Mouse (Mus musculus) ovary, postnatal 36 days (tissue): ENCODE data around the gene Ptprr.

Experiments used
- DNase-seq: peaks from one replicate; pipeline ENCODE4 v3.0.0; 2022; ENCODE audit warnings: low spot score, mixed read lengths

The Ptprr gene

GRCm38 (mm10) chr10:116115881-116116677 lies 98.1 kb downstream of the Ptprr start:
- no peak for DNase-seq

GRCm38 (mm10) chr10:116117060-116117459 lies 99.0 kb downstream of the Ptprr start:
- no peak for DNase-seq

- DNase-seq, result no peak
Observed at GRCm38 (mm10) chr10:116121463-116121862, 103.5 kb downstream of the Ptprr start.

GRCm38 (mm10) chr10:116123808-116124207 lies 105.8 kb downstream of the Ptprr start:
- no peak for DNase-seq

GRCm38 (mm10) chr10:116125364-116125763 lies 107.4 kb downstream of the Ptprr start:
- DNase-seq, result no peak

- DNase-seq, result no peak
Observed at GRCm38 (mm10) chr10:116130401-116130800, 112.4 kb downstream of the Ptprr start.

GRCm38 (mm10) chr10:116131223-116131622 lies 113.2 kb downstream of the Ptprr start:
- no peak for DNase-seq

- no peak for DNase-seq
Observed at GRCm38 (mm10) chr10:116132233-116132632, 114.2 kb downstream of the Ptprr start.

GRCm38 (mm10) chr10:116135187-116135586 lies 117.2 kb downstream of the Ptprr start:
- DNase-seq, result no peak

GRCm38 (mm10) chr10:116140226-116140625 lies 122.2 kb downstream of the Ptprr start:
- no peak for DNase-seq

- DNase-seq, result no peak
Observed at GRCm38 (mm10) chr10:116143684-116144083, 125.7 kb downstream of the Ptprr start.

- no peak for DNase-seq
Observed at GRCm38 (mm10) chr10:116146091-116146490, 128.1 kb downstream of the Ptprr start.

- no peak for DNase-seq
Observed at GRCm38 (mm10) chr10:116154707-116155106, 136.7 kb downstream of the Ptprr start.

- no peak for DNase-seq
Observed at GRCm38 (mm10) chr10:116156699-116157098, 138.7 kb downstream of the Ptprr start.

- no peak for DNase-seq
Observed at GRCm38 (mm10) chr10:116162338-116162737, 144.3 kb downstream of the Ptprr start.

GRCm38 (mm10) chr10:116175324-116175883 lies 157.4 kb downstream of the Ptprr start:
- no peak for DNase-seq

GRCm38 (mm10) chr10:116177390-116178179 lies 159.6 kb downstream of the Ptprr start:
- no peak for DNase-seq

- DNase-seq, result no peak
Observed at GRCm38 (mm10) chr10:116181235-116181634, 163.2 kb downstream of the Ptprr start.

GRCm38 (mm10) chr10:116182221-116182620 lies 164.2 kb downstream of the Ptprr start:
- DNase-seq, result no peak

- no peak for DNase-seq
Observed at GRCm38 (mm10) chr10:116183258-116183657, 165.2 kb downstream of the Ptprr start.

- DNase-seq, result no peak
Observed at GRCm38 (mm10) chr10:116191724-116192123, 173.7 kb downstream of the Ptprr start.

GRCm38 (mm10) chr10:116192293-116192692 lies 174.3 kb downstream of the Ptprr start:
- no peak for DNase-seq

GRCm38 (mm10) chr10:116194409-116194808 lies 176.4 kb downstream of the Ptprr start:
- DNase-seq, result no peak
